In the genomic region with DNA sequence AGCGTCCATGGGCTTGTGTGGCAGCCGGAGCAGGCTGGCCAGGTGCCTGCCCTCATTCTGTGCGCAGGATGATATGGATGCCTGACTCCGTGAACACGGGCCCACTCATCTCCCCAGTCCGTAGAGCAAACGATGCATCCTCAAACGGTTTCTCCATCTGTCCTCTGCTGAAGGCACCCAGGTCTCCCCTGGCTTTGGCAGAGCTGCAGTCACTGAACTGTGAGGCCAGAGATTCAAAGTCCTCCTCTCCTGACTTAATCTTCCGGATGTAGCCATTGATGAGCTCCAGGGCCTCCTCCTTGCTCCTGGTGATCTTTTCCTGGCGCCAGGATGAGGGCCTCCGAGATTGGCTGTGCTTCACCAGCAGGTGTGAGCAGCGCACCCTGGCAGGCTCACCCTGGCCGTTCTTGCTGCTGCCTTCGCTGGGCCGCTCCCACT, we compare ENCODE assay signal across 14 mouse cellular contexts. TPM values are rescaled to one million over a fixed set of nuclear protein-coding genes. Genes with fewer than 3 reads are reported as not detected.
DNase-seq lines count a peak whose midpoint lies in the region; ATAC-seq lines count a peak whose summit lies in the region.
"Had no signal": no experiment of that assay in that cellular context is flagged by ENCODE, and none has a peak within 500 bp of the region (broad histone marks: within the 10 kb centered on the region; RNA-seq: fewer than 3 reads in every experiment).

No protein-coding gene starts in this region.

- H3K4me3 ChIP-seq in heart, embryonic 13.5 days: no peak overlapping the region
- no peak overlapping the region for H3K4me3 ChIP-seq in kidney, embryonic 15.5 days (replicated peaks)
- H3K4me3 ChIP-seq: forebrain, embryonic 10.5 days; hindbrain, embryonic 12.5 days; liver, embryonic 15.5 days; stomach, embryonic 15.5 days had no signal

- no peak overlapping the region for H3K9ac ChIP-seq in heart, embryonic 13.5 days
- no peak overlapping the region for H3K9ac ChIP-seq in kidney, embryonic 15.5 days
- H3K9ac ChIP-seq: hindbrain, embryonic 12.5 days; liver, embryonic 15.5 days; stomach, embryonic 15.5 days had no signal

- H3K27me3 ChIP-seq in heart, embryonic 13.5 days (replicated peaks): peaks cover 5% of the 10 kb centered on the region; the same call in 1 of the 2 replicates
- H3K27me3 ChIP-seq in kidney, embryonic 15.5 days: peaks cover 10% of the 10 kb centered on the region; the same call in 1 of the 2 replicates
- H3K27me3 ChIP-seq: stomach, embryonic 15.5 days had no signal

- no peaks in the 10 kb centered on the region for H3K36me3 ChIP-seq in heart, embryonic 13.5 days
- no peaks in the 10 kb centered on the region for H3K36me3 ChIP-seq in kidney, embryonic 15.5 days
- H3K36me3 ChIP-seq: forebrain, embryonic 10.5 days; hindbrain, embryonic 12.5 days; liver, embryonic 15.5 days; stomach, embryonic 15.5 days had no signal

- peaks cover 26% of the 10 kb centered on the region for H3K4me1 ChIP-seq in heart, embryonic 13.5 days
- H3K4me1 ChIP-seq in kidney, embryonic 15.5 days: peaks cover 30% of the 10 kb centered on the region

- 31% methylated on average over 15 of the region's 15 CpGs for whole genome bisulfite sequencing in heart, embryonic 13.5 days
- WGBS in kidney, embryonic 15.5 days: 31% methylated on average over 15 of the region's 15 CpGs

- peak overlapping the region; percentile 22; the same call in 1 of the 2 replicates for H3K4me2 ChIP-seq in heart, embryonic 13.5 days
- H3K4me2 ChIP-seq in kidney, embryonic 15.5 days: no peak overlapping the region; the same call in 1 of the 2 replicates
- H3K4me2 ChIP-seq: hindbrain, embryonic 12.5 days; liver, embryonic 15.5 days; stomach, embryonic 15.5 days had no signal

- no peak for ATAC-seq in heart, embryonic 13.5 days (ENCODE audit: extremely low read depth, insufficient number of reproducible peaks, low FRiP score, low TSS enrichment)
- ATAC-seq in kidney, embryonic 15.5 days (replicated peaks; ENCODE audit: low FRiP score): 0 out of 2 replicates have a peak, but pooled peaks have one; percentile 13

- no peak overlapping the region for H3K27ac ChIP-seq in heart, embryonic 13.5 days (replicated peaks)
- H3K27ac ChIP-seq in kidney, embryonic 15.5 days: no peak overlapping the region
- H3K27ac ChIP-seq: forebrain, embryonic 10.5 days; hindbrain, embryonic 12.5 days; liver, embryonic 15.5 days; stomach, embryonic 15.5 days had no signal

- DNase-seq in heart, postnatal 14 days: no peak
- DNase-seq in R1 (ENCODE audit: low read depth, low spot score): peak; percentile 28
- peak; percentile 81 to 85 for DNase-seq in cerebellum, postnatal 10 days
- no peak for DNase-seq in Muller cell, postnatal 12 days (ENCODE audit: inconsistent ontology term)
- no peak for DNase-seq in frontal cortex, postnatal 10 days (ENCODE audit: low spot score in 2 of 2)
- no peak for DNase-seq in left cerebral cortex, adult 18-20 months (ENCODE audit: low spot score in 2 of 2)
- DNase-seq: layer of hippocampus, postnatal 36 days; right cerebral cortex, adult 18-20 months had no signal

- no peaks in the 10 kb centered on the region for H3K9me3 ChIP-seq in heart, embryonic 13.5 days
- no peaks in the 10 kb centered on the region for H3K9me3 ChIP-seq in kidney, embryonic 15.5 days (replicated peaks)
- H3K9me3 ChIP-seq: forebrain, embryonic 10.5 days; hindbrain, embryonic 12.5 days; liver, embryonic 15.5 days; stomach, embryonic 15.5 days had no signal

- intact Hi-C loops in heart, postnatal 14 days (cut with DNase I): no loop called here

RNA-seq across cellular contexts. Expression of gene Pin1rt1, which starts 1.9 kb away (rescaled TPM):
- polyA plus RNA-seq in heart, embryonic 13.5 days (2015; fragmentation: Nextera tagmentation; extraction: Ambion mirVana): not detected in 2 replicates
- not detected for total RNA-seq in heart, postnatal 14 days (2021)
- polyA plus RNA-seq in kidney, embryonic 15.5 days (2015; fragmentation: Nextera tagmentation; extraction: Ambion mirVana): not detected in 2 replicates
- not detected for total RNA-seq in left cerebral cortex, adult 18-20 months (2021)
- total RNA-seq: layer of hippocampus, postnatal 36 days had no signal
- polyA plus RNA-seq: liver, embryonic 15.5 days; stomach, embryonic 15.5 days had no signal

RNA-seq across cellular contexts. Expression of gene Tcp11l1, which starts 2.3 kb away (rescaled TPM):
- 25.6 and 32.2 TPM in 2 replicates for polyA plus RNA-seq in heart, embryonic 13.5 days (2015; fragmentation: Nextera tagmentation; extraction: Ambion mirVana)
- 1 to 10 TPM; 5.7 to 6.2 TPM for total RNA-seq in heart, postnatal 14 days (2021)
- polyA plus RNA-seq in kidney, embryonic 15.5 days (2015; fragmentation: Nextera tagmentation; extraction: Ambion mirVana): 40.6 and 43.3 TPM in 2 replicates
- total RNA-seq in left cerebral cortex, adult 18-20 months (2021): 10 to 100 TPM; 31.3 to 34.5 TPM

RNA-seq across cellular contexts. Expression of gene Depdc7, which starts 28.4 kb away (rescaled TPM):
- 3.3 and 4.6 TPM in 2 replicates for polyA plus RNA-seq in heart, embryonic 13.5 days (2015; fragmentation: Nextera tagmentation; extraction: Ambion mirVana)
- total RNA-seq in heart, postnatal 14 days (2021): 1 to 10 TPM; 1.4 to 1.6 TPM
- polyA plus RNA-seq in kidney, embryonic 15.5 days (2015; fragmentation: Nextera tagmentation; extraction: Ambion mirVana): 22.8 and 24.6 TPM in 2 replicates
- 1 to 10 TPM; 1.4 to 1.5 TPM for total RNA-seq in left cerebral cortex, adult 18-20 months (2021)

Comparison
In these comparisons a context has a peak if more than half of its experiments do, and no peak if none do; other contexts are left out.
1. DNase-seq: peak in R1 (single experiment) and cerebellum, postnatal 10 days (2 of 2); none in heart, postnatal 14 days (0 of 2), Muller cell, postnatal 12 days (single experiment), frontal cortex, postnatal 10 days (0 of 2) and left cerebral cortex, adult 18-20 months (0 of 2).
2. RNA of gene Tcp11l1, which starts 2.3 kb away (total RNA-seq): 31.3 to 34.5 TPM in left cerebral cortex, adult 18-20 months; 5.7 to 6.2 TPM in heart, postnatal 14 days; every median in the first group is over 4 times any median in the second.